Mouse (Mus musculus) splenic B cell, adult 2 months (primary cell): Measurements from ENCODE around the gene Opn3.

Experiments
- DNase-seq: peaks from one replicate; pipeline ENCODE4 v3.0.0-alpha.2; 2011; ENCODE audit warnings: low read depth, low spot score
- H3K27me3 ChIP-seq: 2 replicates; pipeline ENCODE4 v1.6.1; 2012; ENCODE audit warnings: mild to moderate bottlenecking, low read length, moderate library complexity, mixed read lengths; ENCODE audit not compliant: control insufficient read depth, poor library complexity, insufficient read depth, severe bottlenecking
- H3K36me3 ChIP-seq: 2 replicates; pipeline ENCODE4 v1.6.1; 2012; ENCODE audit warnings: mild to moderate bottlenecking, low read length, moderate library complexity, mixed read lengths; ENCODE audit not compliant: control insufficient read depth, poor library complexity, insufficient read depth, severe bottlenecking

Gene Opn3

GRCm38 (mm10) chr1:175692246-175692996 is at the start of gene Opn3, which contains the start of gene Chml:
TSS of gene Opn3 (minus strand) at chr1:175692776.
TSS of gene Chml (minus strand) at chr1:175692901.
- Histone ChIP-seq H3K27me3 (no peaks in the 10 kb centered on the region), H3K36me3 (no peaks in the 10 kb centered on the region)
- peak; percentile 100 for DNase-seq

- no peak for DNase-seq
- Histone ChIP-seq H3K27me3 (no peaks in the 10 kb centered on the region), H3K36me3 (no peaks in the 10 kb centered on the region)
These were observed 33.2 kb upstream of the Opn3 start for GRCm38 (mm10) chr1:175725771-175726170.

GRCm38 (mm10) chr1:175716832-175717231 is 24.3 kb upstream of the Opn3 start:
- no peak for DNase-seq
- Histone ChIP-seq H3K27me3 (no peaks in the 10 kb centered on the region), H3K36me3 (no peaks in the 10 kb centered on the region)

DNA sequence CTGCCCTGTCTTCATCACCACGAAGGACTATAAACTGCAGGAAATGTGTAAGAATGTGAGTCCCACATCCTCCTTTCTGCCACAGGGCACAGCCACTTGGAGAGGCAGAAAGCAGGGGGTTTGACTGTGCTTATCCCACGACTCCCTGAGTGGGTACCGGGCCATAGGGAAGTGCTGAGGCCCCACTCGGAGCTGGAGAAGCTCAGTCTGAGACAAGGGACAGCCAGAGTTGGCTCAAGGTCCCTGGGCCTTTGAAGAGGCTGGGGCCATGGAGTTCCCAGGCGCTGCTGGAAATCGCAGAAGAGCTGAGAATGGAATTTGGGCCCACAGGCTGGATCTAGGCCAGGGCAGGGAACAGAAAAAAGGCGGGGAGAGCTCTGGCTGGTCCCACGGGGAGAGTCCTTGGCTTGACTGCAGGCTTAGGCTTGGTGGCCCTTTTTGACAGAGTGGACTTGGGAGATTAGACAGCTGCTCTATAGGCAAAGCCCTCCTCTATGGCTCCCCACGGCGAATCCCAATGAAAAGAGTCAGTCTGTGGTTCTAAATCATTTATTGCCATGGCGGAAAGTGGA is 19.8 kb upstream of the Opn3 start:
- DNase-seq = no peak
- Histone ChIP-seq H3K27me3 (no peaks in the 10 kb centered on the region; the same call in 1 of the 2 replicates), H3K36me3 (no peaks in the 10 kb centered on the region)

GRCm38 (mm10) chr1:175708013-175708412 is 15.4 kb upstream of the Opn3 start:
- Histone ChIP-seq H3K27me3 (no peaks in the 10 kb centered on the region; the same call in 1 of the 2 replicates), H3K36me3 (no peaks in the 10 kb centered on the region)
- no peak for DNase-seq

- H3K36me3 ChIP-seq = no peaks in the 10 kb centered on the region
- H3K27me3 ChIP-seq = no peaks in the 10 kb centered on the region; the same call in 1 of the 2 replicates
- no peak for DNase-seq
These were observed 15.0 kb upstream of the Opn3 start for GRCm38 (mm10) chr1:175707599-175707998.

DNA sequence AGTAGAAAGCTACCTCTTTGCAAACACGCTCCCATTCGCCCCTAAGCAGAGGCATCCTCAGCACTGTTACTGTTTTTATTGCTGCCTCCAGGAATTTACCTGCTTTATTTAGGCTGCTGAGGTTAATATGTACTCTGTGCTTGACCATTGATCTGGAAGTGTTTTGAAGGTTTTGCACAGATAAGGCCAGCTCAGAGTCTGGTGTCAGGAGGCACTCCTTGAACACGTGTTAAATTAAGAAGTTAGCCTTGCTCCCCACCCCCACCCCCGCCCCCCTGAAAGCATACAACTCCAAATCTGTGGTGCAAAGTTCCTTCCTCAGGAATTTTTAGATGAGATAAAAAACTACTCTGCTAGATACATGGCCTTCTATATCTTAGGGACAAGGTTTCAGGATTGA is 8.6 kb upstream of the Opn3 start:
- DNase-seq = no peak
- no peaks in the 10 kb centered on the region for H3K36me3 ChIP-seq
- H3K27me3 ChIP-seq = no peaks in the 10 kb centered on the region; the same call in 1 of the 2 replicates

- Histone ChIP-seq H3K27me3 (no peaks in the 10 kb centered on the region; the same call in 1 of the 2 replicates), H3K36me3 (no peaks in the 10 kb centered on the region)
- no peak for DNase-seq
These were observed 7.2 kb upstream of the Opn3 start for GRCm38 (mm10) chr1:175699796-175700195.

- Histone ChIP-seq H3K36me3 (no peaks in the 10 kb centered on the region), H3K27me3 (no peaks in the 10 kb centered on the region; the same call in 1 of the 2 replicates)
- DNase-seq = no peak
These were observed 6.8 kb upstream of the Opn3 start for GRCm38 (mm10) chr1:175699375-175699774.

DNA sequence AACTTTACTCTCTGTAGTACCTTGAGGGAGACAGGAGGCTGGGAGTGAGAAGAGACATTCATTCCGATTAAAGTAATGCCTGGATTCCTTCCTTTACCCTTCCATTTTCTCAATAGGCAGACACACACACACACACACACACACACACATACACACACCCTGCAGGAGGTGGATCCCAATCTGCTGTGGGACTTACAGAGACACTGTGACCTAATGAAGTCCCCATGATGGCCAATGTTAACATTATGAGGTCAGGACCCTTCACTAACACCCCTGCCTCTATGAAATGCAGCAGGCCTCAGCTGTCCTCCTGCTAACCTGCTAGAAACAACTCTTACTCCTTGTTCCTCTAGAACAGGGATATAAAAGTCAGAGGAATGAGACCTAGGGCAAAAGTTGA is 5.7 kb upstream of the Opn3 start, which contains the start of gene Wdr64:
Gene Wdr64, plus strand, starts transcription at position 301 of the 400 bp plus-strand sequence.
- no peaks in the 10 kb centered on the region; the same call in 1 of the 2 replicates for H3K27me3 ChIP-seq
- no peaks in the 10 kb centered on the region for H3K36me3 ChIP-seq
- DNase-seq = no peak

- DNase-seq = peak; percentile 62
- Histone ChIP-seq H3K27me3 (no peaks in the 10 kb centered on the region; the same call in 1 of the 2 replicates), H3K36me3 (no peaks in the 10 kb centered on the region)
These were observed 919 bp upstream of the Opn3 start for GRCm38 (mm10) chr1:175693429-175693960.

DNA sequence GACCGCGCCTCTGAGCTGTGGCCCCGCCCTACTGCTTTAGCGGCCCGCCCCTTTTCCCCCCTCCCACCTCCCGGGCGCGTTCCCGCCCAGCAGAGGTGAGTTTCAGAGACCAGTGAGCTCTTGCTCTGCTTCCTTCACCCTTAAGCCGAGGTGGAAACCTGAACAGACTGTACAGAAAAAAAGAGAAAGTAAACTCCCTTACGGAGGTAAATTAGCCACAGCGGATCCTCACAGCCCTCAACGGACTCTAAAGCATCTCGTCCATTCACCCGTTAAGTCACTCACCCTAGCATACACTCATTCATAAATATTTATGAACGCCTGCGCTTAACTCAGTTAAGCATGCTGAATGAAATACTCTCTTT is 403 bp upstream of the Opn3 start:
- Histone ChIP-seq H3K36me3 (no peaks in the 10 kb centered on the region), H3K27me3 (no peaks in the 10 kb centered on the region)
- DNase-seq = no peak

DNA sequence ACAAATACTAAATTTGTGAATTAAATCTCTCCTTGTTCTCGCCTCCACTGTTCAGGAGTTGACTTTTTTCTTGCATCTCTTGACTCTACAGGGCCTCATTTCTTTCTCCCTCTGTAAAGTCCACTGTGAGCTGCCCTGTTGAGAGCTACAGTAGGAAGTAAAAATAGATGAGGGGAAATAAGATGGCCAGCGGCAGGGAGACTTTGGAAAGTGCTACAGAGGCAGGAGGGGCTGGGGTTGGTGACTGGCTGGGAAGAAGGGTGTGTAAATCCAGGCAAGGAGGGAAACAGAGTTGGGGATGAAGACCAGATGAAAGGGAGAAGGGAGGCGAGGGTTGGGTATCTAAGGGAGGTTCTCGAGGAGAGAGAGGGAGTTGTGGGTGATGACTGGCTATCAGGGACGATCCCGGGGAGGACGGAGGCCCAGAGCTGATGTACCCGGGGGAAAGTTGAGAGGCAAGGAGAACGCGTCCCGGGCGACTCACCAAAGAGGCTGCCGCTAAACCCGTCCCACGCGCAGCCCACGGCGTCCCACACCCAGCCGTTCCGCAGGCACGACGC is 810 bp downstream of the Opn3 start:
- DNase-seq = no peak
- no peaks in the 10 kb centered on the region; the same call in 1 of the 2 replicates for H3K36me3 ChIP-seq
- H3K27me3 ChIP-seq = no peaks in the 10 kb centered on the region

GRCm38 (mm10) chr1:175680995-175681394 is 11.6 kb downstream of the Opn3 start:
- H3K27me3 ChIP-seq = no peaks in the 10 kb centered on the region
- no peak for DNase-seq
- no peaks in the 10 kb centered on the region for H3K36me3 ChIP-seq

DNA sequence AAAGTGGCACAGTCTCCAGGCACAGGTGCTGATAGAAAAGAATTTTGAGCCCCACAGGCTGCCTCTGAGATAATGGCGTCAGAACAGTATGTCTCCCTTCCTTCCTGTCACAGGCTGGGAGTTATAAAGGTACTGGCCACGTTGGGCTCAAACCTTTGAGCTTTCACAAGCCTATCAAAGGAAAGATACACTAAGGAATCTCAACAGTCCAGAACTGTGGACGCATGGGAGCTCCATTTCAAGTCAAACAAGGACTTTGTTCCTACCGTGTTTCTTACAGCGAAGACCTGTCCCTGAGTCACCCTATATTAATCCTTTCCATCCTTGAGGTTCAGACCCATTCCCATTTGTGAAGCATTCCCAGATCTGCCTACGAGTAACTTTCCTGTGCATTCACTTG is 15.1 kb downstream of the Opn3 start:
- Histone ChIP-seq H3K36me3 (no peaks in the 10 kb centered on the region), H3K27me3 (no peaks in the 10 kb centered on the region)
- DNase-seq = no peak
